Mouse (Mus musculus): ENCODE data around the gene Plekhg2.

GRCm38 (mm10) chr7:28367663-28368275, 4.6 kb downstream of the Plekhg2 start:
- no peak for TF ChIP-seq POLR2A (IDR thresholded peaks at IDR 0.05; ENCODE audit: insufficient read depth, low read depth, low read length)
- TF ChIP-seq CTCF (IDR thresholded peaks at IDR 0.05) = no peak
